Mouse (Mus musculus): ENCODE data around the gene Olfr434.

- TF ChIP-seq CTCF (IDR thresholded peaks at IDR 0.05; ENCODE audit: control insufficient read depth, insufficient read depth, insufficient read length) (no peak), USF1 (IDR thresholded peaks at IDR 0.05; ENCODE audit: low read depth) (no peak), MYOD1 (IDR thresholded peaks at IDR 0.05; ENCODE audit: control insufficient read depth, insufficient read length, low read depth) (no peak), MAX (IDR thresholded peaks at IDR 0.05) (no peak), CEBPB (IDR thresholded peaks at IDR 0.05; ENCODE audit: low read depth) (no peak), MYOG (IDR thresholded peaks at IDR 0.05; ENCODE audit: control insufficient read depth, extremely low read depth, insufficient read length) (no peak)
Measured at GRCm38 (mm10) chr6:43198094-43198493, 14.7 kb upstream of the Olfr434 start.
